Mouse (Mus musculus): ENCODE results near the gene Lgals1.

DNA sequence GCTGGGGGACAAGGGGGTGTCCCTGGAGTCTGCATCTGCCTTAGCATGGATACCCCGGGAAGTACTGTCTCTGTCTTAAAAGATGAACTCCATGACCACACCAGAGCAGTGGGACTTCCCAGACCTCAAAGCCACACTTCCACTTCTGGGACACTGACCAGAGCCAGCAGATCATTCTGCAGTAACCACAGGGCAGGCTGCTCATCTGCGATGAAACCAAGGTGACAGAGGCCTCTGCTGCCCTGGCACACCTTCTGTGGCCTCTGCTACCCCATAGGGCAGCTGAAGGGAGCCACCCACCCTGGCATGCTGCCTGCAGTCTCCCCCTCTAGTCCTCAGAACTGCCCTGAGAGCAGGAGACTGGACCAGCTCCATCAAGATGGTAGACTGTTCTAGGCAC lies 30.8 kb upstream of the Lgals1 start:
- TF ChIP-seq CTCF (IDR thresholded peaks at IDR 0.05) (no peak), POLR2A (IDR thresholded peaks at IDR 0.05; ENCODE audit: insufficient read depth, low read depth, low read length) (no peak), EP300 (IDR thresholded peaks at IDR 0.05; ENCODE audit: insufficient read depth, low read depth, low read length) (no peak)

Measured in heart, adult 2 months (tissue).